Mouse (Mus musculus) heart, postnatal 0 days (tissue): Measurements from ENCODE around the gene Hdac7.

Source experiments
- CTCF ChIP-seq: IDR thresholded peaks from 2 replicates; pipeline ENCODE4 v1.5.1; 2016; ENCODE audit warnings: antibody characterized with exemption, control low read depth, low read depth
- EP300 ChIP-seq: IDR thresholded peaks from 2 replicates; pipeline ENCODE4 v1.6.1; 2016; ENCODE audit warnings: antibody characterized with exemption, low read depth

DNA sequence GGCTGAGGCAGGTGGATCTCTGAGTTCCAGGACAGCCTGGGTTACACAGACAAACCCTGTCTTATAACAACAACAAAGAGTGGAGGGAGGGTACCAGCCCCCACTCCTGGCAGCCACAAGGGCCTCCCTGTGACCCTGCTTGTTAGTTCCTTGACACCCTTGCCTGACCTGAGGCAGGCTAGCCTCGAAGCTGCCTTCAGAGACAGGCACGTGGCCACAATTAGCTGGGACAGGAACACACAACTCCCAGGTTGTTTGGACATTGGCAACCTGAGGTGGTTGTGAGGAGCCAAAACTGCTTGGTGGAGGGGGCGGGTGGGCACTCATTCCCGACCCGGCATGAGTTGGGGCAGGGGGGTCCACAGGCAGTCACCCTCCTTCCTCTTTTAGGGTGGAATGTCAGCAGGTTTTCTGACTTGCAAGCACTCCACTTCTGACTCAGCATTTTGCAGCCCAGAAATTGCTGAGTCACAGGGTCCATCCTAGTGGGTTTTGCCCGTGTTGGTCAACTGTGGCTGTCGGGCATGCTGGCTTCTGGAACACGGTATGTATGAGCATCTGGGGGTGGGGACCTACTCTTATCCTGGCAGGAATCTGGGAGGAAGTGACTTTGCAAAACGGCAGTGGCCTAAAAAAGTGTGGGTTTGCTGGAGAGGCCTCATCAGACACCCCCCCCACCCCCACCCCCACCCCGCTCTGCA lies 57.7 kb downstream of the Hdac7 start:
- no peak for TF ChIP-seq CTCF
- no peak for TF ChIP-seq EP300
